Mouse (Mus musculus): ENCODE measurements around the gene Snca. TPM values are rescaled to one million over a fixed set of nuclear protein-coding genes. Genes with fewer than 3 reads are reported as not detected.

Snca gene
- polyA plus RNA-seq, 1 experiment from 2014 or later: 22.7 TPM

- Histone ChIP-seq H3K9ac (ENCODE audit: low read length) (no peak overlapping the region), H3K27ac (ENCODE audit: low read depth, low read length) (no peak overlapping the region), H3K4me1 (replicated peaks; ENCODE audit: control insufficient read depth, insufficient read depth, low read length) (no peaks in the 10 kb centered on the region), H3K4me3 (ENCODE audit: low read depth, low read length) (no peak overlapping the region), H3K4me2 (ENCODE audit: low read depth, low read length, severe bottlenecking) (no peak overlapping the region), H3K9me3 (ENCODE audit: control insufficient read depth, low read length) (no peaks in the 10 kb centered on the region), H3K27me3 (ENCODE audit: control insufficient read depth, insufficient read depth, low read length) (no peaks in the 10 kb centered on the region), H3K36me3 (ENCODE audit: control insufficient read depth, insufficient read depth, low read length) (no peaks in the 10 kb centered on the region)
- 87% methylated on average over 3 of the region's 3 CpGs for WGBS
- DNase-seq (ENCODE audit: low spot score): no peak
- no peak for ATAC-seq (replicated peaks; ENCODE audit: low FRiP score)
Observed at GRCm38 (mm10) chr6:60813516-60813915, 16.1 kb downstream of the Snca start.

GRCm38 (mm10) chr6:60798266-60798665 is 31.4 kb downstream of the Snca start:
- Histone ChIP-seq H3K4me1 (replicated peaks; ENCODE audit: control insufficient read depth, insufficient read depth, low read length) (no peaks in the 10 kb centered on the region), H3K36me3 (ENCODE audit: control insufficient read depth, insufficient read depth, low read length) (no peaks in the 10 kb centered on the region), H3K9me3 (ENCODE audit: control insufficient read depth, low read length) (no peaks in the 10 kb centered on the region), H3K27ac (ENCODE audit: low read depth, low read length) (no peak overlapping the region), H3K27me3 (ENCODE audit: control insufficient read depth, insufficient read depth, low read length) (no peaks in the 10 kb centered on the region), H3K4me2 (ENCODE audit: low read depth, low read length, severe bottlenecking) (no peak overlapping the region), H3K4me3 (ENCODE audit: low read depth, low read length) (no peak overlapping the region), H3K9ac (ENCODE audit: low read length) (no peak overlapping the region)
- DNase-seq (ENCODE audit: low spot score): no peak
- no peak for ATAC-seq (replicated peaks; ENCODE audit: low FRiP score)
- WGBS: 90% methylated on average over 1 of the region's 1 CpGs

DNA sequence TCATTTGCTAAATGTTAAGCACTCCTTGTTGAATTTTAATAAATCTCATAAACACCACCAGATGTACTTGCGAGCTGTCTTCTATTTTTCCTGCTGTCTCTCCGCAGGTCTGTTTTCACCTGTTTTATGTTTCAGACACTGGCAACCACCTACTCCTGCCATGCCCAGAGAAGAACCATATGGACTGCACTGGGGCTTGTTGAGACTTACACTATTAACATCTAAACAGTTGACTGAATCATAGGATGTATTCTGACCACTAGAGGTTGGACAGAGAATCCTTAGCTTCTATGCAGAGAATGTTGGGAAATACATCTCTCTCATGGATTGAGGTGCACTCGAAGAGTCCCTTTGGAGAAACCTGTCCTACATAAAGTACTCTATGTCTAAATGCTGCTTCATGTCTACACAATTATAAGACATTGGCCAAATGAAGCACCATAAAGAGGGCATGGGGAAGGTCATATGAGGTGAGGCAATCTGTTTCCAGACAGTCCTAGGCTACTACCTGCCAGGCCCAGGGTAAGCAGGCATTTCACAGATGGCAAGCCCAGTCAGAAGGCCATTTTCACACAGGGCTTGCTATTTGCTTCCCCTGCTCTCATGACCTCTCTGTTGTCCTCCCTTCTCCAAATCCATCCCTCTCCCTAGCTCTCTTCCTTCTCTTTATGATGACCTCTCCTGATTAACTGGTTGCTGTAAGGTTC is 35.8 kb downstream of the Snca start:
- no peak for DNase-seq (ENCODE audit: low spot score)
- H3K36me3 ChIP-seq (ENCODE audit: control insufficient read depth, insufficient read depth, low read length): no peaks in the 10 kb centered on the region
- H3K27me3 ChIP-seq (ENCODE audit: control insufficient read depth, insufficient read depth, low read length): no peaks in the 10 kb centered on the region
- H3K27ac ChIP-seq (ENCODE audit: low read depth, low read length): no peak overlapping the region
- no peaks in the 10 kb centered on the region for H3K9me3 ChIP-seq (ENCODE audit: control insufficient read depth, low read length)
- H3K4me3 ChIP-seq (ENCODE audit: low read depth, low read length): no peak overlapping the region
- no peak for ATAC-seq (replicated peaks; ENCODE audit: low FRiP score)
- no peak overlapping the region for H3K9ac ChIP-seq (ENCODE audit: low read length)
- no peaks in the 10 kb centered on the region for H3K4me1 ChIP-seq (replicated peaks; ENCODE audit: control insufficient read depth, insufficient read depth, low read length)
- H3K4me2 ChIP-seq (ENCODE audit: low read depth, low read length, severe bottlenecking): no peak overlapping the region
- 93% methylated on average over 3 of the region's 3 CpGs for WGBS

DNA sequence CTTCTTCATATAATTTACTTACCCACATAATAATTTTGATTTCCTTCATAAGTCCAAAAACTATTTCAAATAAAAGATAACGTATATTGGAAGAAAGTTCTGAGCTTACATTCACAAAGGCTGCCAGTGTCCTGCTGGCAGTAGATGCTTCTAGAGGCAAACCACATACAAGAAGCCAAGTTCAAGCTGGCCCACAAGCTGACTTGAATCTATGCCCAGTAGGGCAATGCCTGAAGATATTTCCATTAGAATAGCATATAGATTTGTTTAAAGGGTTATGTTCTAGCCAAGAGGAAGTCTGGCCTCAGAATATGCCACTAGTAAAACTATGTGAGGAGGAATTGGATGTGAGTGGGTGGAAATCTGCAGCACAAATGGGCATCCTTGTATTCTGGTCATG is 42.7 kb downstream of the Snca start:
- no peaks in the 10 kb centered on the region for H3K27me3 ChIP-seq (ENCODE audit: control insufficient read depth, insufficient read depth, low read length)
- H3K36me3 ChIP-seq (ENCODE audit: control insufficient read depth, insufficient read depth, low read length): no peaks in the 10 kb centered on the region
- DNase-seq (ENCODE audit: low spot score) (no peak), ATAC-seq (replicated peaks; ENCODE audit: low FRiP score) (no peak)
- H3K9me3 ChIP-seq (ENCODE audit: control insufficient read depth, low read length): no peaks in the 10 kb centered on the region
- WGBS: 85% methylated on average over 1 of the region's 1 CpGs
- no peak overlapping the region for H3K27ac ChIP-seq (ENCODE audit: low read depth, low read length)
- no peak overlapping the region for H3K4me2 ChIP-seq (ENCODE audit: low read depth, low read length, severe bottlenecking)
- no peaks in the 10 kb centered on the region for H3K4me1 ChIP-seq (replicated peaks; ENCODE audit: control insufficient read depth, insufficient read depth, low read length)
- H3K4me3 ChIP-seq (ENCODE audit: low read depth, low read length): no peak overlapping the region
- no peak overlapping the region for H3K9ac ChIP-seq (ENCODE audit: low read length)

DNA sequence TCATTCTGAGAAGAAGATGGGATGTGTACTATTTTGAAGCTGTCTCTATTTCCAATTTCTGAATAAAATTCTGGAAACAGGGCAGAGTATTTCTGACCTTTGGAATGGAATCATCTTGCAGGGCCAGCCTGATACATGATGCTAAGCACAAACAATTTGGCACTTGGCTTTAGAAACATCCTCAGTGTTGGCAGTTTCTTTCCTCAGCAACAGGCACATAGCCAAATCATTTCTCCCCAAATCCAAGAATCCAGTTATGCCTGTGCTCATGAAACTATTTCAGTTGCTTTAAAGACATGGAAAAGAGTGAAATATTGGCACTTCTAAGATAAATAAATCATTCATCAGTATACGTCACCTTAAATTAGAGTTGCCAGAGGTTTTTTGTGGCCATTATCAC is 57.8 kb downstream of the Snca start:
- DNase-seq (ENCODE audit: low spot score) (no peak), ATAC-seq (replicated peaks; ENCODE audit: low FRiP score) (no peak)
- no peak overlapping the region for H3K9ac ChIP-seq (ENCODE audit: low read length)
- H3K4me2 ChIP-seq (ENCODE audit: low read depth, low read length, severe bottlenecking): no peak overlapping the region
- no peak overlapping the region for H3K27ac ChIP-seq (ENCODE audit: low read depth, low read length)
- H3K4me3 ChIP-seq (ENCODE audit: low read depth, low read length): no peak overlapping the region
- no peaks in the 10 kb centered on the region for H3K27me3 ChIP-seq (ENCODE audit: control insufficient read depth, insufficient read depth, low read length)
- WGBS: 92% methylated on average over 1 of the region's 1 CpGs
- no peaks in the 10 kb centered on the region for H3K9me3 ChIP-seq (ENCODE audit: control insufficient read depth, low read length)
- H3K36me3 ChIP-seq (ENCODE audit: control insufficient read depth, insufficient read depth, low read length): no peaks in the 10 kb centered on the region
- no peaks in the 10 kb centered on the region for H3K4me1 ChIP-seq (replicated peaks; ENCODE audit: control insufficient read depth, insufficient read depth, low read length)

DNA sequence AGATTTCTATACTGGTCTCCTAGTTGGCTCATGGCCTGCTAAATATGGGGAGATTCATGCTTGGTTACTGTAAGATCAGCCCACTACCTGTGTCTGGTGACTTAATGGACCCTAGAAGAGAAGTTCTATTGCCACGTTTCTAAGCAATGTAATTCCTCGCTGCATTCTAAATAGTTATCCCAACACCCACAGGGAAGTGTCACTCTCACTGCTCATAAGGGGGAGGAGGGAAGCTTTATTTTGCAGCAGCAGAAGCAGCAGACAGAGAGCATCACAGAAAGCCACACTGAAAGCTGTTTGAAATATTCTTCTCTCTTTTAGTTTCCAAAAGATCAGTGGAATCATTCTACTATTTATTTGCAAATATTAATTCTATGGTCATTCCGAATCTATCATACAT is 64.0 kb downstream of the Snca start:
- H3K9ac ChIP-seq (ENCODE audit: low read length): no peak overlapping the region
- no peaks in the 10 kb centered on the region for H3K27me3 ChIP-seq (ENCODE audit: control insufficient read depth, insufficient read depth, low read length)
- H3K4me2 ChIP-seq (ENCODE audit: low read depth, low read length, severe bottlenecking): no peak overlapping the region
- H3K27ac ChIP-seq (ENCODE audit: low read depth, low read length): no peak overlapping the region
- no peaks in the 10 kb centered on the region for H3K9me3 ChIP-seq (ENCODE audit: control insufficient read depth, low read length)
- no peak overlapping the region for H3K4me3 ChIP-seq (ENCODE audit: low read depth, low read length)
- ATAC-seq (replicated peaks; ENCODE audit: low FRiP score) (no peak), DNase-seq (ENCODE audit: low spot score) (no peak)
- 80% methylated on average over 3 of the region's 3 CpGs for WGBS
- H3K36me3 ChIP-seq (ENCODE audit: control insufficient read depth, insufficient read depth, low read length): no peaks in the 10 kb centered on the region
- H3K4me1 ChIP-seq (replicated peaks; ENCODE audit: control insufficient read depth, insufficient read depth, low read length): no peaks in the 10 kb centered on the region

- no peak for DNase-seq (ENCODE audit: low spot score)
- 91% methylated on average over 4 of the region's 4 CpGs for WGBS
Observed at GRCm38 (mm10) chr6:60762864-60763263, 66.8 kb downstream of the Snca start.

GRCm38 (mm10) chr6:60761710-60762109 is 67.9 kb downstream of the Snca start:
- H3K9me3 ChIP-seq (ENCODE audit: control insufficient read depth, low read length): no peaks in the 10 kb centered on the region
- H3K27ac ChIP-seq (ENCODE audit: low read depth, low read length): no peak overlapping the region
- no peak overlapping the region for H3K9ac ChIP-seq (ENCODE audit: low read length)
- 84% methylated on average over 2 of the region's 2 CpGs for WGBS
- no peaks in the 10 kb centered on the region for H3K4me1 ChIP-seq (replicated peaks; ENCODE audit: control insufficient read depth, insufficient read depth, low read length)
- H3K27me3 ChIP-seq (ENCODE audit: control insufficient read depth, insufficient read depth, low read length): no peaks in the 10 kb centered on the region
- no peaks in the 10 kb centered on the region for H3K36me3 ChIP-seq (ENCODE audit: control insufficient read depth, insufficient read depth, low read length)
- H3K4me3 ChIP-seq (ENCODE audit: low read depth, low read length): no peak overlapping the region
- H3K4me2 ChIP-seq (ENCODE audit: low read depth, low read length, severe bottlenecking): no peak overlapping the region
- no peak for ATAC-seq (replicated peaks; ENCODE audit: low FRiP score)
- DNase-seq (ENCODE audit: low spot score): no peak

More at GRCm38 (mm10) chr6:60762864-60763263, 66.8 kb downstream of the Snca start:
- Histone ChIP-seq H3K27ac (ENCODE audit: low read depth, low read length) (no peak overlapping the region), H3K9ac (ENCODE audit: low read length) (no peak overlapping the region), H3K4me1 (replicated peaks; ENCODE audit: control insufficient read depth, insufficient read depth, low read length) (no peaks in the 10 kb centered on the region), H3K36me3 (ENCODE audit: control insufficient read depth, insufficient read depth, low read length) (no peaks in the 10 kb centered on the region), H3K4me3 (ENCODE audit: low read depth, low read length) (no peak overlapping the region), H3K27me3 (ENCODE audit: control insufficient read depth, insufficient read depth, low read length) (no peaks in the 10 kb centered on the region), H3K9me3 (ENCODE audit: control insufficient read depth, low read length) (no peaks in the 10 kb centered on the region), H3K4me2 (ENCODE audit: low read depth, low read length, severe bottlenecking) (no peak overlapping the region)
- ATAC-seq (replicated peaks; ENCODE audit: low FRiP score): no peak

GRCm38 (mm10) chr6:60754975-60755374 is 74.7 kb downstream of the Snca start:
- Histone ChIP-seq H3K4me3 (ENCODE audit: low read depth, low read length) (no peak overlapping the region), H3K36me3 (ENCODE audit: control insufficient read depth, insufficient read depth, low read length) (no peaks in the 10 kb centered on the region), H3K9me3 (ENCODE audit: control insufficient read depth, low read length) (no peaks in the 10 kb centered on the region), H3K27ac (ENCODE audit: low read depth, low read length) (no peak overlapping the region), H3K4me2 (ENCODE audit: low read depth, low read length, severe bottlenecking) (no peak overlapping the region), H3K27me3 (ENCODE audit: control insufficient read depth, insufficient read depth, low read length) (no peaks in the 10 kb centered on the region), H3K4me1 (replicated peaks; ENCODE audit: control insufficient read depth, insufficient read depth, low read length) (no peaks in the 10 kb centered on the region), H3K9ac (ENCODE audit: low read length) (no peak overlapping the region)
- WGBS: 89% methylated on average over 1 of the region's 1 CpGs
- no peak for ATAC-seq (replicated peaks; ENCODE audit: low FRiP score)
- DNase-seq (ENCODE audit: low spot score): no peak

Measured in forebrain, embryonic 11.5 days (tissue).